Mouse (Mus musculus) lung, embryonic 14.5 days (tissue): ENCODE results near the gene Pid1. TPM values are rescaled to one million over a fixed set of nuclear protein-coding genes. Genes with fewer than 3 reads are reported as not detected.
A peak's percentile ranks its signal among the peaks of the same experiment; 100 is the strongest.

Experiments used
- ATAC-seq: fragments of 200-750 bp; cut with Nextera tagmentation; 2 replicates; pipeline ENCODE4 v1.8.0; 2017; ENCODE audit warnings: mild to moderate bottlenecking, moderate TSS enrichment, moderate library complexity; ENCODE audit not compliant: insufficient read depth
- DNase-seq: peaks from one replicate; pipeline ENCODE4 v3.0.0-alpha.2; 2015
- H3K27ac ChIP-seq: fragments of 300-500 bp; sonication (generic); 2 replicates; pipeline ENCODE4 v1.5.1; 2014; ENCODE audit warnings: low read depth, mild to moderate bottlenecking, moderate library complexity
- H3K27me3 ChIP-seq: fragments of 300-500 bp; sonication (generic); 2 replicates; pipeline ENCODE4 v1.6.1; 2014; ENCODE audit warnings: low read length, control low read depth; ENCODE audit not compliant: insufficient read depth
- H3K36me3 ChIP-seq: fragments of 300-500 bp; sonication (generic); 2 replicates; pipeline ENCODE4 v1.6.1; 2014; ENCODE audit warnings: control low read depth; ENCODE audit not compliant: insufficient read depth
- H3K4me1 ChIP-seq: fragments of 300-500 bp; sonication (generic); 2 replicates; pipeline ENCODE4 v1.6.1; 2014; ENCODE audit warnings: antibody characterized with exemption, control low read depth; ENCODE audit not compliant: insufficient read depth
- H3K4me2 ChIP-seq: fragments of 300-500 bp; sonication (generic); 2 replicates; pipeline ENCODE4 v1.6.1; 2014; ENCODE audit warnings: mild to moderate bottlenecking
- H3K4me3 ChIP-seq: fragments of 300-500 bp; sonication (generic); 2 replicates; pipeline ENCODE4 v1.5.1; 2014; ENCODE audit warnings: low read depth, low read length
- H3K9ac ChIP-seq: fragments of 300-500 bp; sonication (generic); 2 replicates; pipeline ENCODE4 v1.6.1; 2014
- H3K9me3 ChIP-seq: fragments of 300-500 bp; sonication (generic); 2 replicates; pipeline ENCODE4 v1.6.1; 2016; ENCODE audit warnings: low read depth, low read length, control low read depth
- CTCF ChIP-seq: IDR thresholded peaks from 2 replicates; pipeline ENCODE4 v1.5.1; 2016; ENCODE audit warnings: antibody characterized with exemption, low read depth
- WGBS: fragments of 180-500 bp; shearing (Covaris S2); extraction: QIAGEN DNeasy Blood & Tissue Kit; methylation state at CpG from one replicate; pipeline ENCODE4 v1.1.7; 2014; 5-methylcytosine and 5-hydroxymethylcytosine counted together
- polyA plus RNA-seq: library from polyadenylated mRNA; unstranded; fragments of >200 nt; fragmentation: Nextera tagmentation; extraction: Ambion mirVana; gene quantifications from 2 replicates; pipeline ENCODE4 v1.2.1, GENCODE M21; 2014

The Pid1 gene
- polyA plus RNA-seq, 1 experiment from 2014 or later = 4.9 TPM

- no peak overlapping the region for H3K4me3 ChIP-seq
- no peak overlapping the region for H3K27ac ChIP-seq
- no peaks in the 10 kb centered on the region for H3K36me3 ChIP-seq
- no peak for DNase-seq
- ATAC-seq = no peak
- 69% methylated on average over 3 of the region's 3 CpGs for whole genome bisulfite sequencing
- TF ChIP-seq CTCF = no peak
- H3K27me3 ChIP-seq = no peaks in the 10 kb centered on the region
- no peaks in the 10 kb centered on the region for H3K9me3 ChIP-seq
- peaks cover 8% of the 10 kb centered on the region for H3K4me1 ChIP-seq
- no peak overlapping the region for H3K4me2 ChIP-seq
- no peak overlapping the region for H3K9ac ChIP-seq
These were observed 35.7 kb upstream of the Pid1 start for GRCm38 (mm10) chr1:84399671-84400070.

GRCm38 (mm10) chr1:84399118-84399517 is 35.1 kb upstream of the Pid1 start:
- Histone ChIP-seq H3K9me3 (no peaks in the 10 kb centered on the region), H3K4me3 (no peak overlapping the region), H3K27me3 (no peaks in the 10 kb centered on the region), H3K27ac (no peak overlapping the region), H3K36me3 (no peaks in the 10 kb centered on the region), H3K4me2 (no peak overlapping the region), H3K9ac (no peak overlapping the region), H3K4me1 (peaks cover 5% of the 10 kb centered on the region; the same call in 1 of the 2 replicates)
- no peak for TF ChIP-seq CTCF
- ATAC-seq (no peak), DNase-seq (no peak)
- WGBS = 75% methylated on average over 4 of the region's 4 CpGs

DNA sequence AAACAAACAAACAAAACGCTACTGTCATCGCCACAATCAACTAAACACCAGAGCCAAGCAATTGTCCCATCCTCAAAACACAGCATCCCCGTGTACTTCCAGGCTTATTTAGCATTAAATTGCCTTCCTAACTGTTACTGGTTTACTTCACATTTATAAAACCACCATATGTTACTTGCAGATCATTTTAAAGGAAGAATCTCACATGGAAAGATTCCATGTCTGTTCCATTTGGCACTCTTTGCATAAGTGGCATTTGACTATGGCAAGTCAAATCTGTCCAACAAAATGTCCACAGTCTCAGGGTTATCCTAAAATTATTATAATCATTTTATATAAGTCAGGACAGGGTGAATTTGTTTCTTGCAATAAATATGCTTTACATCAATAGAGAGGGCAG is 32.8 kb upstream of the Pid1 start:
- DNase-seq (no peak), ATAC-seq (no peak)
- Histone ChIP-seq H3K9ac (no peak overlapping the region), H3K27me3 (no peaks in the 10 kb centered on the region), H3K4me2 (no peak overlapping the region), H3K27ac (no peak overlapping the region), H3K4me3 (no peak overlapping the region), H3K9me3 (no peaks in the 10 kb centered on the region), H3K4me1 (no peaks in the 10 kb centered on the region; the same call in 1 of the 2 replicates), H3K36me3 (no peaks in the 10 kb centered on the region)
- 50% methylated on average over 3 of the region's 3 CpGs for WGBS
- no peak for TF ChIP-seq CTCF

GRCm38 (mm10) chr1:84395928-84396327 is 31.9 kb upstream of the Pid1 start:
- peak; percentile 54; the same call in 1 of the 2 replicates for ATAC-seq
- Histone ChIP-seq H3K27ac (0 out of 2 replicates have a peak overlapping the region, but pooled peaks have one; percentile 64), H3K27me3 (no peaks in the 10 kb centered on the region), H3K9me3 (no peaks in the 10 kb centered on the region), H3K4me3 (no peak overlapping the region), H3K9ac (no peak overlapping the region), H3K36me3 (no peaks in the 10 kb centered on the region), H3K4me2 (no peak overlapping the region), H3K4me1 (no peaks in the 10 kb centered on the region; the same call in 1 of the 2 replicates)
- no peak for TF ChIP-seq CTCF
- 63% methylated on average over 8 of the region's 8 CpGs for WGBS
- DNase-seq = peak; percentile 43

GRCm38 (mm10) chr1:84390961-84391360 is 27.0 kb upstream of the Pid1 start:
- TF ChIP-seq CTCF = no peak
- 78% methylated on average over 4 of the region's 4 CpGs for WGBS
- Histone ChIP-seq H3K4me2 (no peak overlapping the region), H3K9me3 (no peaks in the 10 kb centered on the region), H3K4me3 (no peak overlapping the region), H3K27ac (no peak overlapping the region), H3K36me3 (no peaks in the 10 kb centered on the region), H3K9ac (no peak overlapping the region), H3K4me1 (peaks cover 4% of the 10 kb centered on the region; the same call in 1 of the 2 replicates), H3K27me3 (no peaks in the 10 kb centered on the region)
- DNase-seq (no peak), ATAC-seq (no peak)

DNA sequence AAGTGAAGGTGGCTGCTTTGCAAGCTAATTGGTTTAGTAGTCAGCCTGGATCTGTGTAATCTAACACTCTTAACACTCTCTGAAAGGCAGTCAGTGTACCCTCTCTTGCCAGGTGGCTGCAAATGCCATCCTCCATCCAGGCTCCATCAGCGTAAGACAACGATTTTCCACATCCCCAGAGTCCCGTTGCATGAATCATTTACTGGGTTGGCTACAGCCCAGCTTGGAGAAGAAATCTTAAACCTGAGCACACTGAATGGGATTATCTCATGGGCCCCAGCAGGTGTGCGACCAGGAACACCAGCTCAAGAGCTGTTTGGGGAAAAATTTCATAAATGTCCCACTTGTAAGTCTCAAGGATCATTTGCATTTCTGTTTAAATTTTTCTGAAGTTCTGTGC is 23.6 kb upstream of the Pid1 start:
- Histone ChIP-seq H3K4me1 (peaks cover 4% of the 10 kb centered on the region; the same call in 1 of the 2 replicates), H3K9me3 (no peaks in the 10 kb centered on the region), H3K4me2 (no peak overlapping the region), H3K36me3 (no peaks in the 10 kb centered on the region), H3K27ac (no peak overlapping the region), H3K4me3 (no peak overlapping the region), H3K9ac (no peak overlapping the region), H3K27me3 (no peaks in the 10 kb centered on the region)
- WGBS = 47% methylated on average over 4 of the region's 4 CpGs
- no peak for TF ChIP-seq CTCF
- ATAC-seq (peak; percentile 67), DNase-seq (peak; percentile 57)

- Histone ChIP-seq H3K9me3 (no peaks in the 10 kb centered on the region), H3K9ac (no peak overlapping the region), H3K36me3 (no peaks in the 10 kb centered on the region), H3K4me2 (no peak overlapping the region), H3K27ac (no peak overlapping the region), H3K27me3 (no peaks in the 10 kb centered on the region), H3K4me3 (no peak overlapping the region), H3K4me1 (peaks cover 6% of the 10 kb centered on the region; the same call in 1 of the 2 replicates)
- no peak for TF ChIP-seq CTCF
- WGBS = 51% methylated on average over 8 of the region's 8 CpGs
- peak; percentile 59 for DNase-seq
- ATAC-seq = no peak
These were observed 22.6 kb upstream of the Pid1 start for GRCm38 (mm10) chr1:84386481-84387146.
